Mouse (Mus musculus) hindbrain, embryonic 13.5 days (tissue): Measurements from ENCODE around the gene Zfp787. TPM values are rescaled to one million over a fixed set of nuclear protein-coding genes. Genes with fewer than 3 reads are reported as not detected.
"Not testable (repeated sequence)": the region's sequence is repeated elsewhere in the genome, so short reads cannot be mapped to it uniquely, and the experiment has no call there.

Source experiments
- ATAC-seq: fragments of 200-750 bp; cut with Nextera tagmentation; 2 replicates; pipeline ENCODE4 v1.8.0; 2017; ENCODE audit warnings: moderate TSS enrichment; ENCODE audit not compliant: low FRiP score
- H3K27ac ChIP-seq: fragments of 300-500 bp; sonication (generic); 2 replicates; pipeline ENCODE4 v1.5.1; 2015; ENCODE audit warnings: inconsistent platforms, mild to moderate bottlenecking, moderate library complexity
- H3K27me3 ChIP-seq: fragments of 300-500 bp; sonication (generic); 2 replicates; pipeline ENCODE4 v1.6.1; 2015; ENCODE audit warnings: mild to moderate bottlenecking, inconsistent platforms
- H3K36me3 ChIP-seq: fragments of 300-500 bp; sonication (generic); 2 replicates; pipeline ENCODE4 v1.6.1; 2015; ENCODE audit warnings: mild to moderate bottlenecking, inconsistent platforms
- H3K4me1 ChIP-seq: fragments of 300-500 bp; sonication (generic); replicated peaks from 2 replicates; pipeline ENCODE4 v1.6.1; 2015; ENCODE audit warnings: inconsistent platforms
- H3K4me2 ChIP-seq: fragments of 300-500 bp; sonication (generic); 2 replicates; pipeline ENCODE4 v1.6.1; 2015; ENCODE audit warnings: inconsistent platforms, mild to moderate bottlenecking, moderate library complexity
- H3K4me3 ChIP-seq: fragments of 300-500 bp; sonication (generic); 2 replicates; pipeline ENCODE4 v1.5.1; 2015; ENCODE audit warnings: mild to moderate bottlenecking, inconsistent platforms
- H3K9ac ChIP-seq: fragments of 300-500 bp; sonication (generic); 2 replicates; pipeline ENCODE4 v1.6.1; 2015; ENCODE audit warnings: mild to moderate bottlenecking, inconsistent platforms
- H3K9me3 ChIP-seq: fragments of 300-500 bp; sonication (generic); 2 replicates; pipeline ENCODE4 v1.6.1; 2016; ENCODE audit warnings: inconsistent platforms
- WGBS: fragments of 180-500 bp; shearing (Covaris S2); methylation state at CpG from one replicate; pipeline ENCODE4 v1.1.7; 2015; 5-methylcytosine and 5-hydroxymethylcytosine counted together
- polyA plus RNA-seq: library from polyadenylated mRNA; unstranded; fragments of >200 nt; fragmentation: Nextera tagmentation; extraction: Ambion mirVana; gene quantifications from 2 replicates; pipeline ENCODE4 v1.2.1, GENCODE M21; 2015

Gene Zfp787
- polyA plus RNA-seq, 1 experiment from 2014 or later = 23.8 TPM

DNA sequence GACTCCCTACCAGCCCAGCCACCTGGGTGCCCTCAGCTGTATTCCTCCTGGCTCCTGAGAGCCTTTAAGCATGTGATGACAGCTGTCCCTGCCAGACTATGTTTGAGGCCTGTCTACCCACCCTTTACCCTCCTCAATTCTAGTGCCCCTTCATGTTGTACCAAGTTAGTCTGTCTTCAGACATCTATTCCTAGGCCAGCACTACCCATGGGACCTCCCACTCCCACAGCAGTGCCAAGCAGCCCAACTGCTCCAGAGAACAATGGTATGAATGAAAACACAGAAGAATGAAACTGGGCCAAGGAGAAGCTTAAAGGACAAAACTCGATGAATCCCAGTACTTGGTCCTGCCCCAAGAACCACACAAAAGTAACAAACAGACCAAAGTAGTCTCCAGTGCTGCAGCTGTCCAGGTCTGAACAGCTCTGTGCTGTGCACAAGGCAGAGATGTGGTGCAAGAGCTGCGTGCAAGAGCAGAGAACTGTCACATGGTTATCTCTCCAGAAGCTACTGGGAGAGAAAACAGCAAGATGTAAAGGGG lies 11.7 kb downstream of the Zfp787 start:
- peaks cover 12% of the 10 kb centered on the region for H3K36me3 ChIP-seq
- H3K4me1 ChIP-seq = peaks cover 39% of the 10 kb centered on the region
- H3K9me3 ChIP-seq = no peaks in the 10 kb centered on the region
- no peak overlapping the region for H3K4me3 ChIP-seq
- H3K27ac ChIP-seq = no peak overlapping the region
- H3K9ac ChIP-seq = no peak overlapping the region
- H3K4me2 ChIP-seq = no peak overlapping the region
- peak; percentile 41; the same call in 1 of the 2 replicates for ATAC-seq
- no peaks in the 10 kb centered on the region for H3K27me3 ChIP-seq
- 74% methylated on average over 2 of the region's 2 CpGs for WGBS

DNA sequence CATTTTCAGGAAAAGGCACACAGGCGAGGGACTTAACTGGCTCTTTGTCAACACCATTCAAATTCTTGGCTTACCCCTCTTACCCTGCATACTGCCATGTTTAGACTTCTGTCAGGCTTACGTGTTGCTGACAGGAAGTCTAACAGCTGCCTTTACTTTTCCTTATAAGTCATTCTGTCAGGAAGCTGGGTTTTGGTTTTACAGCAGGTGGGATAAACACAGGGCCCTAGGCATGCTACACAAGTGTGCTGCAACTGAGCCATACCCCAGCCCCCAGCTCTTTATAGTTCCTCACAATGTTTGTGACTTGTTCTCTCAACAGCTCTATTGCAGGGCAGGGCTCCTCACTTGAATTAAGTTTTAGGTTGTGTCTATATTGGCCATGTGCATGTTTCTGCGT lies 16.5 kb downstream of the Zfp787 start:
- H3K27me3 ChIP-seq = no peaks in the 10 kb centered on the region
- no peak overlapping the region for H3K4me3 ChIP-seq
- no peaks in the 10 kb centered on the region for H3K9me3 ChIP-seq
- H3K36me3 ChIP-seq = peaks cover 21% of the 10 kb centered on the region
- no peak overlapping the region for H3K9ac ChIP-seq
- no peak for ATAC-seq
- peaks cover 6% of the 10 kb centered on the region for H3K4me1 ChIP-seq
- 87% methylated on average over 3 of the region's 3 CpGs for WGBS
- no peak overlapping the region for H3K27ac ChIP-seq
- H3K4me2 ChIP-seq = no peak overlapping the region

DNA sequence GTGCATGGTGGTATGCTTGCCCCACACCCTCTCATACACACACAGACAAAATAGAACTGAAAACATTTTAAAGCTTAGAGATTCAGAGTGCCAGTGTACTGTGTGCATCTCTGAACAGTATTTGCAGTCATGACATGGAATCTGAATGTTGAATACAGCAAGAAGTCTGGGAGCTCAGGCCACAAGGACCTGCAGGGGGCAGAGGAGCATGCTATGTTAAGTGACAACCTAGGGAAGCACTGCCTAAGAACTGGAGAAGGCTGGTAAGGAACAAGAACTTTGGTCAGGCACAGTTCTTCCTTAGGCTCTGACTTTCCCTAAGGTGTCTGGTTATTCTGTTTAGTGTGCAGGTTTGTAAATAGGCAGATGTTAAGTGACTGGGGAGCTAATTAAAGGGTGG lies 19.3 kb downstream of the Zfp787 start:
- Histone ChIP-seq H3K9me3 (peaks cover 10% of the 10 kb centered on the region; the same call in 1 of the 2 replicates), H3K27me3 (no peaks in the 10 kb centered on the region), H3K27ac (no peak overlapping the region), H3K9ac (no peak overlapping the region), H3K36me3 (peaks cover 41% of the 10 kb centered on the region), H3K4me3 (no peak overlapping the region), H3K4me1 (no peaks in the 10 kb centered on the region), H3K4me2 (no peak overlapping the region)
- no peak for ATAC-seq

DNA sequence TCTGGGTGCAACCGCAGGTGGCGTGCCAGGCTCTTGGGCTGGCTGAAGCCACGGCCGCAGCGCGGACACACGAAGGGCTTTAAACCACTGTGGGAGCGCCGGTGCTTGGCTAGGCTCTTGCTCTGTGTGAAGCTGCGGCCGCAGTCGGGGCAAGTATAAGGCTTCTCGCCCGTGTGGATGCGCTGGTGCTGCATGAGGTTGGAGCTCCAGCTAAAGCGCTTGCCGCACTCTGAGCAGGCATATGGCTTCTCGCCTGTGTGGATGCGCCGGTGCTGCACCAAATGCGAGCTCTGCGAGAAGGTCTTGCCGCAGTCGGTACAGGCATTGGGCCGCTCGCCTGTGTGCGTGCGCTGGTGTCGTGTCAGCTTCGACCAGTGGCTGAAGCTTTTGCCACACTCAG lies 23.2 kb downstream of the Zfp787 start:
- Histone ChIP-seq H3K4me2 (no peak overlapping the region), H3K4me3 (no peak overlapping the region), H3K27ac (no peak overlapping the region), H3K36me3 (peaks cover 41% of the 10 kb centered on the region), H3K9ac (no peak overlapping the region), H3K9me3 (peaks cover 10% of the 10 kb centered on the region; the same call in 1 of the 2 replicates), H3K4me1 (no peaks in the 10 kb centered on the region), H3K27me3 (no peaks in the 10 kb centered on the region)
- ATAC-seq = no peak
- WGBS = 82% methylated on average over 30 of the region's 30 CpGs

DNA sequence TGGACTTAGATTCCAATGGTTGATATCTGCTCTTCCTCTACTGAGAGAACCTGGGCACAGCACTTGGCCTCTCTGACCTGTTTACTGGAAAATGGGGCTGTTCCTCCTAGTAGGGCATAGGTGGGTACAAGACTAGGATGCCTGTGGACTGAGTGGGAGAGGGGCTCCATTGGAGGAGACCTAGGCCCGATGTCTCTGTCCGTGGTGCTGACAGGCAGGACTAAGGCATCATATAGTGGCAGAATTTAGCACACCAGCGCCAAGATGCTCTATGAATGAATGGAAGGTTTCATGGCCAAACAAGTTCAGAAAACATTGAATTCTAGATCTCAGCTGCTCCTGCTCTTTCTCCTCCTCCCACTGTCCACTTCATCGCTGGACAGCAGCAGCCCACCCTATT lies 25.5 kb downstream of the Zfp787 start:
- Histone ChIP-seq H3K27ac (no peak overlapping the region), H3K36me3 (peaks cover 34% of the 10 kb centered on the region), H3K9ac (no peak overlapping the region), H3K4me2 (no peak overlapping the region), H3K9me3 (peaks cover 10% of the 10 kb centered on the region; the same call in 1 of the 2 replicates), H3K4me1 (peaks cover 3% of the 10 kb centered on the region; the same call in 1 of the 2 replicates), H3K27me3 (no peaks in the 10 kb centered on the region), H3K4me3 (no peak overlapping the region)
- no peak for ATAC-seq
- 57% methylated on average over 4 of the region's 4 CpGs for WGBS

DNA sequence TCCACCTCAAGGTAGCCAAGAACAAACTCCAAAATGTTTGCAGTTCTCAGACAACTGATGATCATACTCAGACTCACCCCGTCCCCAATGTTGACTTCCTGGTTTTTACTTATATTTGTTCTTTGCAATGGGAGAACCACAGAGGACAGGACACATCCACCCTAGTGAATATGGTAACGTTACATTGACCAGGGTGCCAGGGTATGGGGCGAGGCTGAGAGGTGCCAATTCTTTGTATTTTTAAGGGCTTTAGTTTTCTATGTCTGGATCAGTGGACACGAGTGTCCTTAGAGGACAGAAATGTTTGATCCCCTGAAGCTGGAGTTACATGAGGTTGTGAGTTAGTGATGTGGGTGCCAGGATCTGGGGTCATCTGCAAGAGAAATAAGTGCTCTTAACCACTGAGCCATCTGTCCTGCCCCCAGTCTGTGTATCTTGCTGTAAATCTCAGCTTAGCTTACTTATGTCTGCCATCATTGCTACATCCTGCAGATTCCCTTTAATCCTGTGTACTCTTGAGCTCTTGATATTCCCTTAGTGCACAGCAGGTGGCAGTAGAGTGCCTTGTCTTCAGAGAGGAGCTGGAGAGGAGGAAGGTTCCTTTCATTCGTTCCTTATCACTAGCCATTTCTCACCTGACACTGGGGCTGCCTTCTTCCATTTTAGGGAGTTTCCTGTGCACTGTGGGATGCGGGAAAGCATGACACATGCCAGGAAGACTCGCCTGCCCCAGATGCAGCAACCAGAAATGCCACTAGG lies 28.9 kb downstream of the Zfp787 start:
- peak; percentile 72 for ATAC-seq
- Histone ChIP-seq H3K9ac (no peak overlapping the region), H3K27me3 (no peaks in the 10 kb centered on the region), H3K36me3 (peaks cover 12% of the 10 kb centered on the region), H3K27ac (0 out of 2 replicates have a peak overlapping the region, but pooled peaks have one; percentile 36), H3K4me1 (peaks cover 3% of the 10 kb centered on the region; the same call in 1 of the 2 replicates), H3K9me3 (no peaks in the 10 kb centered on the region; the same call in 1 of the 2 replicates), H3K4me3 (no peak overlapping the region), H3K4me2 (no peak overlapping the region)
- 36% methylated on average over 7 of the region's 7 CpGs for WGBS

DNA sequence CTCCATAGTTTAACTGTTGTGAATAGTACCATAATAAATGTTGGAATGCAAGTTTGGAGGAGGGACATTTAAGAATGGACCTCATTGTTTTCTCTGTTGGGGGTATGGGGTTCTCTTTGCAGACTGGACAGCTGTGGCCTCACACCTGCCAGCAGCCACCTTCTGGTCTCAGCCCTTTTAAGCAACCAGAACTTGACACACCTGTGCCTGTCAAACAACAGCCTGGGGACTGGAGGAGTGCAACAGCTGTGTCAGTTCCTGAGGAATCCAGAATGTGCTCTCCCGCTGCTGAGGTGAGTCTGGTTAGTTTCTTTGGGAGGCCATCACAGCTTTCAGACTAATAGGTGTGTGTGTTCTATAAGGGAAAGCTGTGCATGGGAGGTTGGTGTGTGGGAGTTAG lies 34.7 kb downstream of the Zfp787 start:
- H3K4me3 ChIP-seq, H3K36me3 ChIP-seq: not testable (repeated sequence)
- WGBS = 81% methylated on average over 1 of the region's 1 CpGs

DNA sequence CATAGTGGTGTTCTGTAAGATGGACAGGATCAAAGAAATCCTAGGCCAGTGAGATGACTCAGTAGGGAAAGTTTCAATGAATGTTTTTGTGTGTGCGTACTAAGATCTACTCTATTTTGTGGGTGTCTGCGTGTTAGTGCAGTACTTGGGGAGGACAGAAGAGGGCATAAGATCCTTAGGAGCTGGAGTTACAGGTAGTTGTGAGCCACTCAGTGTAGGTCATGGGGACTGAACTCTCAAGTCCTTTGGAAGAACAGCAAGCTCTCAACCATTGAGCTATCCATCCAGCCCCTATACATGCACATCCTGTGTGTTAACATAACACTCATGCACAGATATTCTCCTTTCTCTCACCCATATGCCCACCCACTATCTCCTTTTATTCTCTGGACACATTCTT lies 35.7 kb downstream of the Zfp787 start:
- ATAC-seq, H3K9me3 ChIP-seq, H3K9ac ChIP-seq, H3K4me3 ChIP-seq, H3K4me1 ChIP-seq, H3K36me3 ChIP-seq, H3K27ac ChIP-seq, H3K27me3 ChIP-seq, H3K4me2 ChIP-seq: not testable (repeated sequence)
- WGBS = 76% methylated on average over 2 of the region's 2 CpGs

More for the DNA sequence above, 34.7 kb downstream of the Zfp787 start:
- H3K4me1 ChIP-seq, H3K27ac ChIP-seq, H3K4me2 ChIP-seq, ATAC-seq, H3K27me3 ChIP-seq, H3K9me3 ChIP-seq, H3K9ac ChIP-seq: not testable (repeated sequence)

DNA sequence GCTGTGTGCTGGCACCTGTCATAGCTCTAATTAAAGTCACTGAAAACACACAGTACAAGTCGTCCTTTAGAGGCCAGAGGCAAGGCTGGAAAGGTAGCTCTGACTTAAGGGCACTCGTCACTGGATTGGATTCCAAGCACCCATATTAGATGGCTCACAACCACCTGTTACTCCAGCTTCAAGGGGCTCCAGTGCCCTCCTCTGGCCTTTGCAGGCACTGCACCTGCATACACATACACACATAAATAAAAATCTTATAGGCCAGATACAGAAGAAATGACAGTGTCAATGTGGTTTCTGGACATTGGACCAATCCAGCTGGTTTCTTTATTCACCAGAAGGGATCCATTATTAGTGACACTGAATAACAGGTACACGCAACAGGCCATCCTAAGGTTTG lies 36.3 kb downstream of the Zfp787 start:
- Histone ChIP-seq H3K36me3 (no peaks in the 10 kb centered on the region), H3K4me1 (no peaks in the 10 kb centered on the region), H3K27me3 (no peaks in the 10 kb centered on the region), H3K9me3 (no peaks in the 10 kb centered on the region), H3K27ac (no peak overlapping the region), H3K4me3 (no peak overlapping the region), H3K4me2 (no peak overlapping the region), H3K9ac (no peak overlapping the region)
- ATAC-seq = no peak
- 76% methylated on average over 3 of the region's 3 CpGs for WGBS

Other genes starting within 250 kb of the Zfp787 start
- not detected in 2 replicates for gene Vmn1r65, start 145.0 kb downstream of the Zfp787 start, polyA plus RNA-seq
- gene Nlrp4c, start 110.8 kb downstream of the Zfp787 start, polyA plus RNA-seq = not detected in 2 replicates
- 89.1 and 94.9 TPM in 2 replicates for gene Zfp444, start 16.2 kb upstream of the Zfp787 start, polyA plus RNA-seq
- gene Galp, start 41.1 kb upstream of the Zfp787 start, polyA plus RNA-seq = not detected in 2 replicates
- not detected in 2 replicates for gene Zscan5b, start 66.3 kb upstream of the Zfp787 start, polyA plus RNA-seq
- 0.26 TPM in 1 of 2 replicates, not detected in the other for gene Epp13, start 96.7 kb upstream of the Zfp787 start, polyA plus RNA-seq
- 20.2 and 22.7 TPM in 2 replicates for gene Zfp667, start 130.6 kb upstream of the Zfp787 start, polyA plus RNA-seq
- gene Zfp583, start 175.3 kb upstream of the Zfp787 start, polyA plus RNA-seq = 13.0 and 15.7 TPM in 2 replicates
- gene Gm3854, start 187.8 kb upstream of the Zfp787 start, polyA plus RNA-seq = 6.7 and 9.0 TPM in 2 replicates
- gene Zfp78, start 207.3 kb upstream of the Zfp787 start, polyA plus RNA-seq = 3.6 and 4.2 TPM in 2 replicates
- gene Zfp28, start 227.3 kb upstream of the Zfp787 start, polyA plus RNA-seq = 16.2 and 17.0 TPM in 2 replicates
- 3.7 and 4.2 TPM in 2 replicates for gene Smim17, start 242.7 kb upstream of the Zfp787 start, polyA plus RNA-seq